Mouse (Mus musculus) heart, embryonic 14.5 days (tissue): ENCODE measurements at regions not wholly inside any gene's neighbourhood (a gene's known extent, or its start where the extent isn't known, plus 50 kb on each side); places are given as distances from the start of the nearest gene placed in this dataset.
A peak's percentile ranks its signal among the peaks of the same experiment; 100 is the strongest.
"Not testable (repeated sequence)": the region's sequence is repeated elsewhere in the genome, so short reads cannot be mapped to it uniquely, and the experiment has no call there.

Experiments used
- ATAC-seq: fragments of 200-750 bp; cut with Nextera tagmentation; 2 replicates; pipeline ENCODE4 v1.8.0; 2017; ENCODE audit warnings: low read depth, moderate TSS enrichment; ENCODE audit not compliant: insufficient number of reproducible peaks, insufficient read depth, low FRiP score
- H3K27ac ChIP-seq, 2 experiments: fragments of 200-500 bp in 1 of 2; fragments of 300-500 bp in 1 of 2; sonication (generic) in 1 of 2; replicated peaks in 1 of 2; 2 replicates each; pipeline ENCODE4 v1.5.1; 2012 to 2014; ENCODE audit warnings: low read depth in 2 of 2, low read length in 2 of 2, control low read depth in 1 of 2, mild to moderate bottlenecking in 1 of 2, mixed read lengths in 1 of 2; ENCODE audit not compliant: control insufficient read depth in 1 of 2, insufficient read depth in 1 of 2
- H3K27me3 ChIP-seq: fragments of 300-500 bp; sonication (generic); 2 replicates; pipeline ENCODE4 v1.6.1; 2014; ENCODE audit warnings: mild to moderate bottlenecking, low read length, control low read depth; ENCODE audit not compliant: control insufficient read depth, insufficient read depth
- H3K36me3 ChIP-seq: fragments of 300-500 bp; sonication (generic); 2 replicates; pipeline ENCODE4 v1.6.1; 2014; ENCODE audit warnings: mild to moderate bottlenecking, control low read depth, low read length, mixed read lengths; ENCODE audit not compliant: control insufficient read depth, insufficient read depth
- H3K4me1 ChIP-seq, 2 experiments: fragments of 200-500 bp in 1 of 2; fragments of 300-500 bp in 1 of 2; sonication (generic) in 1 of 2; 2 replicates each; pipeline ENCODE4 v1.6.1; 2012 to 2014; ENCODE audit warnings: low read length in 2 of 2, control low read depth in 1 of 2, mixed read lengths in 1 of 2; ENCODE audit not compliant: control insufficient read depth in 2 of 2, insufficient read depth in 2 of 2
- H3K4me2 ChIP-seq: fragments of 300-500 bp; sonication (generic); 2 replicates; pipeline ENCODE4 v1.6.1; 2014; ENCODE audit warnings: mild to moderate bottlenecking, low read length
- H3K4me3 ChIP-seq, 2 experiments: fragments of 200-500 bp in 1 of 2; fragments of 300-500 bp in 1 of 2; sonication (generic) in 1 of 2; 2 replicates each; pipeline ENCODE4 v1.5.1; 2012 to 2014; ENCODE audit warnings: low read length in 2 of 2, mild to moderate bottlenecking in 2 of 2, control low read depth in 1 of 2, low read depth in 1 of 2, moderate library complexity in 1 of 2; ENCODE audit not compliant: control insufficient read depth in 1 of 2, insufficient read depth in 1 of 2
- H3K9ac ChIP-seq: fragments of 300-500 bp; sonication (generic); 2 replicates; pipeline ENCODE4 v1.6.1; 2014; ENCODE audit warnings: mild to moderate bottlenecking, low read length
- H3K9me3 ChIP-seq: fragments of 300-500 bp; sonication (generic); 2 replicates; pipeline ENCODE4 v1.6.1; 2016; ENCODE audit warnings: low read length, control low read depth; ENCODE audit not compliant: control insufficient read depth
- WGBS: fragments of 180-500 bp; shearing (Covaris S2); extraction: QIAGEN DNeasy Blood & Tissue Kit; methylation state at CpG from one replicate; pipeline ENCODE4 v1.1.7; 2014; 5-methylcytosine and 5-hydroxymethylcytosine counted together

- peak overlapping the region in 1 of 2 experiments; percentile 19; a peak in 1 of 4 replicates for H3K27ac ChIP-seq
- 89% methylated on average over 6 of the region's 6 CpGs for WGBS
- H3K4me3 ChIP-seq: no peak overlapping the region
- H3K36me3 ChIP-seq: no peaks in the 10 kb centered on the region
- no peaks in the 10 kb centered on the region for H3K27me3 ChIP-seq
- no peak for ATAC-seq
- H3K4me2 ChIP-seq: no peak overlapping the region
- no peaks in the 10 kb centered on the region for H3K9me3 ChIP-seq
- H3K9ac ChIP-seq: no peak overlapping the region
- peaks cover 5 to 7% of the 10 kb centered on the region in 2 experiments; a peak in 3 of 4 replicates for H3K4me1 ChIP-seq
These were observed 50.7 kb upstream of the Rabgap1l start for GRCm38 (mm10) chr1:160843671-160844070.

- not testable (repeated sequence) for H3K4me2 ChIP-seq, H3K4me1 ChIP-seq, ATAC-seq, H3K36me3 ChIP-seq, H3K4me3 ChIP-seq, H3K9me3 ChIP-seq, H3K27ac ChIP-seq, H3K27me3 ChIP-seq, H3K9ac ChIP-seq
- 81% methylated on average over 4 of the region's 4 CpGs for WGBS
These were observed 51.7 kb upstream of the Rabgap1l start for GRCm38 (mm10) chr1:160844709-160845108.

- WGBS: 72% methylated on average over 1 of the region's 1 CpGs
- no peak for ATAC-seq
These were observed 55.5 kb upstream of the Rc3h1 start for GRCm38 (mm10) chr1:160850674-160851073.

GRCm38 (mm10) chr1:160854410-160854809, 51.8 kb upstream of the Rc3h1 start:
- H3K4me1 ChIP-seq: 0 out of 4 replicates have a peak, but pooled peaks cover 0 to 3% of the 10 kb centered on the region in 2 experiments
- 77% methylated on average over 5 of the region's 5 CpGs for WGBS
- no peak for ATAC-seq

More at GRCm38 (mm10) chr1:160850674-160851073, 55.5 kb upstream of the Rc3h1 start:
- H3K27me3 ChIP-seq: no peaks in the 10 kb centered on the region
- H3K9ac ChIP-seq: no peak overlapping the region
- no peaks in the 10 kb centered on the region for H3K4me1 ChIP-seq
- no peak overlapping the region for H3K4me3 ChIP-seq
- no peaks in the 10 kb centered on the region for H3K36me3 ChIP-seq
- no peak overlapping the region for H3K4me2 ChIP-seq
- H3K27ac ChIP-seq: no peak overlapping the region
- no peaks in the 10 kb centered on the region for H3K9me3 ChIP-seq

GRCm38 (mm10) chr1:160855411-160855810, 50.8 kb upstream of the Rc3h1 start:
- WGBS: 67% methylated on average over 3 of the region's 3 CpGs
- ATAC-seq: no peak
- no peaks in the 10 kb centered on the region for H3K9me3 ChIP-seq

More at GRCm38 (mm10) chr1:160854410-160854809, 51.8 kb upstream of the Rc3h1 start:
- no peak overlapping the region for H3K9ac ChIP-seq
- no peak overlapping the region for H3K27ac ChIP-seq
- H3K4me2 ChIP-seq: no peak overlapping the region
- no peaks in the 10 kb centered on the region for H3K36me3 ChIP-seq
- H3K4me3 ChIP-seq: no peak overlapping the region
- H3K9me3 ChIP-seq: no peaks in the 10 kb centered on the region
- no peaks in the 10 kb centered on the region for H3K27me3 ChIP-seq

GRCm38 (mm10) chr1:160855926-160856620, 50.1 kb upstream of the Rc3h1 start:
- no peak for ATAC-seq
- H3K4me1 ChIP-seq: 0 out of 4 replicates have a peak, but pooled peaks cover 0 to 3% of the 10 kb centered on the region in 2 experiments
- no peaks in the 10 kb centered on the region for H3K27me3 ChIP-seq
- no peak overlapping the region for H3K4me2 ChIP-seq
- H3K9me3 ChIP-seq: no peaks in the 10 kb centered on the region
- WGBS: 60% methylated on average over 9 of the region's 9 CpGs
- H3K9ac ChIP-seq: no peak overlapping the region
- H3K27ac ChIP-seq: no peak overlapping the region
- H3K36me3 ChIP-seq: no peaks in the 10 kb centered on the region
- no peak overlapping the region for H3K4me3 ChIP-seq

More at GRCm38 (mm10) chr1:160855411-160855810, 50.8 kb upstream of the Rc3h1 start:
- Histone ChIP-seq H3K27me3 (no peaks in the 10 kb centered on the region), H3K36me3 (no peaks in the 10 kb centered on the region), H3K27ac (no peak overlapping the region), H3K4me1 (0 out of 4 replicates have a peak, but pooled peaks cover 0 to 3% of the 10 kb centered on the region in 2 experiments), H3K9ac (no peak overlapping the region), H3K4me2 (no peak overlapping the region), H3K4me3 (no peak overlapping the region)
